In the genomic region with DNA sequence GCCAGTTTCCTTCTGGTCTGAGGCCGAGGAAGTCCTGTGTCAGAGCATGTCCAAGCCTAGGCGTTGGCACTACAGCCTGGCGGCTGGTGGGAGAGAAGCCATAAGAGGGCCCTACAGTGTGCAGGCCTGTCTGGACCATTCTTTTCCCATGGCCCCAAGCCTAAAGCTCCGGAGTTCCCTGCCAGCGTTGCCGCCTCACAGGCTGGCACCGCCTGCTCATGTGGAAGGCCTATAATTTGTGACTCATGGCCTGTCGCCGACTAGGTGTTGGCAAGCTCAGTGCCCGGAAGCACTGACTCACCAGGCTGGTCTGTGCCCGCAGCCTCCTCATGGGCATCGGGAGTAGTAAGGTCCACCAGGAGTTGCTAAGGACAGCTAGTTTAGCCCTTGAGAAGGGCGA, we compare ENCODE assay signal across 8 mouse cellular contexts. TPM values are rescaled to one million over a fixed set of nuclear protein-coding genes. Genes with fewer than 3 reads are reported as not detected.
DNase-seq lines count a peak whose midpoint lies in the region; ATAC-seq lines count a peak whose summit lies in the region.
"Had no signal": no experiment of that assay in that cellular context is flagged by ENCODE, and none has a peak within 500 bp of the region (broad histone marks: within the 10 kb centered on the region; RNA-seq: fewer than 3 reads in every experiment).

No protein-coding gene starts in this region.

- no peak overlapping the region for H3K4me3 ChIP-seq in neural tube, embryonic 13.5 days
- H3K4me3 ChIP-seq: heart, embryonic 13.5 days had no signal

- DNase-seq in neural tube, embryonic 10.5 days (ENCODE audit: extremely low spot score, low spot score), result no peak
- DNase-seq in brain, adult 2 months (ENCODE audit: low read depth, low spot score), result peak; percentile 97
- peak; percentile 70 to 82 for DNase-seq in gastrocnemius, adult 8-10 months (ENCODE audit: low spot score in 2 of 2)
- DNase-seq in layer of hippocampus, adult 9-10 months (ENCODE audit: low spot score), result peak; percentile 44
- DNase-seq in skeletal muscle tissue, adult 2 months (ENCODE audit: low read depth, low spot score), result peak; percentile 75
- DNase-seq in spleen, postnatal 4 days (ENCODE audit: low spot score in 2 of 2), result no peak

- H3K9me3 ChIP-seq in neural tube, embryonic 13.5 days, result no peaks in the 10 kb centered on the region
- H3K9me3 ChIP-seq: heart, embryonic 13.5 days had no signal

- H3K27ac ChIP-seq in neural tube, embryonic 13.5 days (replicated peaks), result no peak overlapping the region
- H3K27ac ChIP-seq: heart, embryonic 13.5 days had no signal

- no peaks in the 10 kb centered on the region for H3K27me3 ChIP-seq in neural tube, embryonic 13.5 days
- H3K27me3 ChIP-seq: heart, embryonic 13.5 days had no signal

- 91% methylated on average over 13 of the region's 13 CpGs for WGBS in neural tube, embryonic 13.5 days

- no peak overlapping the region for H3K9ac ChIP-seq in neural tube, embryonic 13.5 days
- H3K9ac ChIP-seq: heart, embryonic 13.5 days had no signal

- no peak overlapping the region for H3K4me2 ChIP-seq in neural tube, embryonic 13.5 days
- H3K4me2 ChIP-seq: heart, embryonic 13.5 days had no signal

- 0 out of 2 replicates have a peak, but pooled peaks have one; percentile 32 for ATAC-seq in neural tube, embryonic 13.5 days (ENCODE audit: low read depth)

- H3K4me1 ChIP-seq in neural tube, embryonic 13.5 days (replicated peaks), result 0 out of 2 replicates have a peak, but pooled peaks cover 4% of the 10 kb centered on the region

- H3K36me3 ChIP-seq in neural tube, embryonic 13.5 days, result no peaks in the 10 kb centered on the region
- H3K36me3 ChIP-seq: heart, embryonic 13.5 days had no signal

RNA-seq across cellular contexts. Expression of gene Vdac1, which starts 27.0 kb away (rescaled TPM):
- polyA plus RNA-seq in neural tube, embryonic 13.5 days (2015; fragmentation: Nextera tagmentation; extraction: Ambion mirVana), result 296 and 366 TPM in 2 replicates
- total RNA-seq in gastrocnemius, adult 8-10 months (2022), result 1,000 to 10,000 TPM; 1,279 to 1,529 (median 1,458) TPM

RNA-seq across cellular contexts. Expression of gene Tcf7, which starts 50.8 kb away (rescaled TPM):
- 5.9 TPM in 2 replicates for polyA plus RNA-seq in neural tube, embryonic 13.5 days (2015; fragmentation: Nextera tagmentation; extraction: Ambion mirVana)
- under 1 TPM; 0.31 to 0.39 (median 0.34) TPM for total RNA-seq in gastrocnemius, adult 8-10 months (2022)

Comparison
In these comparisons a context has a peak if more than half of its experiments do, and no peak if none do; other contexts are left out.
1. DNase-seq: peak in brain, adult 2 months (single experiment), gastrocnemius, adult 8-10 months (2 of 2), layer of hippocampus, adult 9-10 months (single experiment) and skeletal muscle tissue, adult 2 months (single experiment); none in neural tube, embryonic 10.5 days (single experiment) and spleen, postnatal 4 days (0 of 2).